Mouse (Mus musculus): ENCODE data around the gene Ppara.

Ppara gene

GRCm38 (mm10) chr15:85734571-85735033, at the start of gene Ppara:
Gene Ppara (plus strand): TSS chr15:85734983.
- peak in 1 of 2 experiments; percentile 45 for DNase-seq (ENCODE audit: low spot score in 2 of 2)

- peak in 1 of 2 experiments; percentile 78 for DNase-seq (ENCODE audit: low spot score in 2 of 2)
Measured at GRCm38 (mm10) chr15:85686641-85687395, 48.0 kb upstream of the Ppara start.

GRCm38 (mm10) chr15:85687630-85688410, 47.0 kb upstream of the Ppara start:
- no peak for DNase-seq (ENCODE audit: low spot score in 2 of 2)

GRCm38 (mm10) chr15:85688734-85689133, 46.0 kb upstream of the Ppara start:
- DNase-seq (ENCODE audit: low spot score in 2 of 2): no peak

GRCm38 (mm10) chr15:85689523-85689922, 45.3 kb upstream of the Ppara start:
- no peak for DNase-seq (ENCODE audit: low spot score in 2 of 2)

- no peak for DNase-seq (ENCODE audit: low spot score in 2 of 2)
Measured at GRCm38 (mm10) chr15:85690058-85690457, 44.7 kb upstream of the Ppara start.

- no peak for DNase-seq (ENCODE audit: low spot score in 2 of 2)
Measured at GRCm38 (mm10) chr15:85690875-85691274, 43.9 kb upstream of the Ppara start.

GRCm38 (mm10) chr15:85693115-85693514, 41.7 kb upstream of the Ppara start:
- DNase-seq (ENCODE audit: low spot score in 2 of 2): no peak

GRCm38 (mm10) chr15:85693819-85694218, 41.0 kb upstream of the Ppara start:
- DNase-seq (ENCODE audit: low spot score in 2 of 2): no peak

- no peak for DNase-seq (ENCODE audit: low spot score in 2 of 2)
Measured at GRCm38 (mm10) chr15:85694379-85694778, 40.4 kb upstream of the Ppara start.

GRCm38 (mm10) chr15:85695304-85695703, 39.5 kb upstream of the Ppara start:
- DNase-seq (ENCODE audit: low spot score in 2 of 2): no peak

GRCm38 (mm10) chr15:85698345-85699034, 36.3 kb upstream of the Ppara start:
- no peak for DNase-seq (ENCODE audit: low spot score in 2 of 2)

GRCm38 (mm10) chr15:85699452-85699851, 35.3 kb upstream of the Ppara start:
- DNase-seq (ENCODE audit: low spot score in 2 of 2): no peak

GRCm38 (mm10) chr15:85699862-85700501, 34.8 kb upstream of the Ppara start:
- no peak for DNase-seq (ENCODE audit: low spot score in 2 of 2)

- DNase-seq (ENCODE audit: low spot score in 2 of 2): no peak
Measured at GRCm38 (mm10) chr15:85700716-85701115, 34.1 kb upstream of the Ppara start.

GRCm38 (mm10) chr15:85701128-85701930, 33.5 kb upstream of the Ppara start:
- DNase-seq (ENCODE audit: low spot score in 2 of 2): no peak

GRCm38 (mm10) chr15:85702411-85702951, 32.3 kb upstream of the Ppara start:
- peak in 1 of 2 experiments; percentile 70 for DNase-seq (ENCODE audit: low spot score in 2 of 2)

- DNase-seq (ENCODE audit: low spot score in 2 of 2): peak; percentile 70 to 85
Measured at GRCm38 (mm10) chr15:85703194-85703641, 31.6 kb upstream of the Ppara start.

GRCm38 (mm10) chr15:85703858-85704257, 30.9 kb upstream of the Ppara start:
- no peak for DNase-seq (ENCODE audit: low spot score in 2 of 2)

- DNase-seq (ENCODE audit: low spot score in 2 of 2): no peak
Measured at GRCm38 (mm10) chr15:85704341-85705012, 30.3 kb upstream of the Ppara start.
